Mouse (Mus musculus) natural killer cell, adult 2 months (primary cell): ENCODE results near the gene Exoc3l2.

Experiments used
- DNase-seq, 2 experiments: peaks; one replicate each; pipeline ENCODE4 v3.0.0; 2022; ENCODE audit warnings: low spot score in 2 of 2

The Exoc3l2 gene

DNA sequence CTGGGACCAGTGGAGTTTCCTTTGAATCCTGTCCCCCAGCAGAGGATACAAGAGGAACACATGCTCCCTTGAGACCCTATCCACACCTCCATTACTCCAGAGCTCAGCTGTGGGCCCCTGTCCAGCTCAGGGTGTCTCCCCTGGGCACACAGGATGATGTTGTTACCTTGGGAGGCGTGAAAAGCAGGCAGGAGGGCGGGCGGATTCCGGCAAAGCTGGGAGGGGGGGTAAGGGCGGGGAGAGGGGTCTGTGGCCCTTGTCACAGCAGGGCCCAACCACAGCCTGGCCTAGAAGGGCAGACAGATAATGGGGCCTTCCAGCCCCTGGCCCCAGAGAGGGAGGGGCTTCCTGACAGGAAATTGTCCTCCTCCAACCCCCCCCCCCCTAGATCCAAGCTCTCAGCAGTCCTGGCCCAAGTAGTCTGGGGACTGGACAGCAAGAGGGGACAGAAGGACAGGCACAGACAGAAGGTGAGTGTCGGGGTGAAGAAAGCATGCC lies at the start of gene Exoc3l2:
Gene Exoc3l2, plus strand, starts transcription at position 448 of the 498 bp plus-strand sequence.
- DNase-seq = no peak

GRCm38 (mm10) chr7:19413525-19413924 lies 49.6 kb upstream of the Exoc3l2 start:
- DNase-seq = no peak

GRCm38 (mm10) chr7:19416590-19416989 lies 46.5 kb upstream of the Exoc3l2 start:
- peak; percentile 18 to 36 for DNase-seq

DNA sequence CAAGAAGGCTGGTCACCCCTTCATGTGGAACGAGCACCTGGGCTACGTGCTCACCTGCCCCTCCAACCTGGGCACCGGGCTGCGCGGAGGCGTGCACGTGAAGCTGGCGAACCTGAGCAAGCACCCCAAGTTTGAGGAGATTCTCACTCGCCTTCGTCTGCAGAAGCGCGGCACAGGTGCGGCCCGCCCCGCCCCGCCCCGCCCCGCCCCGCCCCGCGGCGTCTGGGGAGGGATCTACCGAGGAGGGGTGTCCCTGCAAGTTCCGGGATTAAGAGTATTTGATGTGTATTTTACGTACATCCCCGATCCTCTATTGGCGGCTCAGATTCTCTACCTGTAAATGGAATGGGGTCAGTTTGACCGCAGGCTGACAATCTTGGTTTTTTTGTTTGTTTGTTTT lies 43.0 kb upstream of the Exoc3l2 start:
- no peak for DNase-seq

- peak; percentile 63 to 79 for DNase-seq
These were observed 42.1 kb upstream of the Exoc3l2 start for GRCm38 (mm10) chr7:19420821-19421636.

GRCm38 (mm10) chr7:19423083-19423482 lies 40.0 kb upstream of the Exoc3l2 start:
- DNase-seq = no peak

DNA sequence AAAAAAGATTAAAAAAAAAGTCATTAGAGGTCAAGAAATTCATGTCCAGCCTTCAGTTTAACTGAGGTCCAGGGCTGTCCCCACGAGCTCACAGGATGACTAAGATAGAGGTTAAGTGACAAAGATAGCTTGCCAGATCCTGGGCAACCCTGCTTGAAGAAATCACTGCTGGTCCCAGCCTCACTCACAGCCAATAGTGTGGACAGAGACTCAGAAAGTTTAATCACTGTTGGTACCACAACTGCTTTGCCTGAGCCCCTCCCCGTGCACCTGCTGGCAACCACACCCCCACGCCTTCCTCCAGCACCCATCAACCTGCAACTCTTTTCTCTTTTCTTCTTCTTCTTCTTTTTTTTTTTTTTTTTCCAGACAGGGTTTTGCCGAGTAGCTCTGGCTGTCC lies 39.1 kb upstream of the Exoc3l2 start:
- DNase-seq = no peak

DNA sequence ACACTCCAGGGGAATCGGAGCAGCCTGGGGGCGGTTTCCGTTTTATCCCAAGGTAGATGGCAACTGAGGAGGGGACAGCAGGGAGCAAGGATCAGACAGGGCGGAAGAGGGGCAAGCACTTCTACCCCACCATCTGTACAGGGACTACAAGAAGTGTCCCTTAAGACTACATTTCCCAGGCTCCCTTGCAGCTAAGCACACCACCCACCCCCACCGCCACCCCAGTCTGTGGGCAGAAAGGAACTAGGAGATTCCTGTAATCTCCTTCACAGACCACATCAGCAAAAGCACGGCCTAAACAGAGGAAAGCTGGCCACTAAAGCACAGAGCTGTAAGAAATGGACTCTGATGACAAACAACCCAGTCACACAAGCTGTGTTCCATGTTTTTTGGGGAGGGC lies 36.8 kb upstream of the Exoc3l2 start:
- no peak for DNase-seq

DNA sequence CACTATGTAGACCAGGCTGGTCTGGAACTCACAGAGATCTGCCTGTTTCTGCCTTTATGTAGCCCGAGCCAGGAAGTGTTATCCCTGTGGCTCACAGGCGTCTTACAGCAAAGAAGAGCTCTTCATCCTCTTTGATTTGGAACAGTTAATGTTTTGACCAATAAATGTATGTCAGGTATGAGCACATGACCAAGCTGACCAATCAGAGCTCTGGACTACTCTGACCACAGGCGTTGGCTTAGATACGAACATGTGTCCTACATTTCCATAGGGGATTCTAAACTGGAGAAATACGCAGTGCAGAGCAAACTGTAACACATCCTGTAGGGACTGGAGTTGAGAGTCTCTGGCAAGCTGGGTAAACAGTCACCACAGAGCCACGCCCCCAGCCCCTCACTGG lies 36.2 kb upstream of the Exoc3l2 start:
- DNase-seq = no peak

GRCm38 (mm10) chr7:19427999-19428650 lies 35.0 kb upstream of the Exoc3l2 start:
- no peak for DNase-seq

GRCm38 (mm10) chr7:19429726-19430125 lies 33.4 kb upstream of the Exoc3l2 start:
- DNase-seq = no peak

GRCm38 (mm10) chr7:19430402-19430801 lies 32.7 kb upstream of the Exoc3l2 start:
- no peak for DNase-seq

- DNase-seq = no peak
These were observed 30.7 kb upstream of the Exoc3l2 start for GRCm38 (mm10) chr7:19432475-19432874.

- no peak for DNase-seq
These were observed 26.9 kb upstream of the Exoc3l2 start for GRCm38 (mm10) chr7:19436276-19436675.

DNA sequence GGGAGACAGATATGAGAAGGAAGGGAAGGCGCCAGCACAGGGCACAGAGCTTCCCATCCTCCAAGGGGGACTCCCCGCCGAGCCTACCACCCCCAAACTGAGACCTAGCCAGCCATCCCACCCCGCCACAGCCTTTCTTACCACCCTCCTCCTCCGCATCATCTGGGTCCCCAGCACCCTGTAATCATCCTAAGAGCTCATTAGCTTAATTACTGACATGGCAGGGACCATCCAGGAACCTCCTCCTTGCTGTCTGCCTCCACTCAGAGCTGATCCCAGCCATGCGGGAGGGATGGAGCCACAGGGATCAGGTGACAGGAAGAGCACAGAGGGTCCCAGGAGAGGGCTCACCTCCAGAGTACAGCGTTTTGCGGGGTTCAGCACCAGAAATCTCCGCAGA lies 26.1 kb upstream of the Exoc3l2 start:
- DNase-seq = no peak

DNA sequence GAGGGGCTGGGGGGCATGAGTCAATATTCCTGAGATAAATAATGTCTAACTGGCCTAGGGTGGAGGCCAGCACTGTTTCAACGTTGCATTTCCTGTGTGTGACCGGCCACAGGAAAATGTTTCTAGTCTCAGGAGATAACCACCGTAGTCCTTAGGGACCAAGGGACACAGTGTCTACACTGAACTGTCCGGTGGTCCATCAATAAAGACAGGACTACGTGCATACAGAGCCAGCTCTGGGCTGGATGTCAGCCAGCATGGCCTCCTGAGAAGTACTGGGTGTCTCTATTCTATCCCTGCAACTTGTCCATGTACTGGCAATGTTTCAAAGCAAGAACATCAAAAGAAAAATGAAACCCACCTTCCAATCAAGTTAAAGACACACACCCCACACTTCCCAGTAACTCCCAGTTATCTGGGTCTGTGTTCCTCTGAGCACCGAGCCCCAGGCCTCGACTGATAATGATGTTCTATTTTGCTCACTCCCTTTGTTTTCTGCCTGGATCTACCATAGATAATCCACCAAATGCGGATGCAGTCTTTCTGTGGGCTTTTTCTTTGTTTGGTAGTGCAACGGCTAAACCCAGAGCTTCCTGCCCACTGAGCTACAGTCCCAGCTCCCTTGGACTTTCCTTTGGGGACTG lies 21.6 kb upstream of the Exoc3l2 start:
- DNase-seq = no peak

DNA sequence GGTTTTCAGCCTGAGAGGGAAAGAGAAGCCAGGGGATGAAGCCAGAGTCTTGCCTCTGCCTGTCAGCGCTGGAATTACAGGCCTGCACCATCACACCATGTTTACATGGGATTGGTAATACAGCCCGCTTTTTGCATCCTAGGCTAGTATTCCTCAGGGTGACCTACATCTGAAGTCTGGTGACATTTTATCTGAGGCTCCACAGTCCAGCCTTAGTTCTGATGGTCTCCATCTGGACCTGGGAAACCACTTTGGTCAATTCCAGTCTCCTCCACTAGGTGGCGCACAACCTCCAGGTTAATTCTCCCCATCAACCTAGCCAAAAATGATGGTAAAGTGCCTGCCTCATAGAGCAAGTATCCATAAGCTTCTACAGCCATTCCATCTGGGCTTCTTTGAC lies 19.8 kb upstream of the Exoc3l2 start:
- DNase-seq = peak; percentile 69 to 78

GRCm38 (mm10) chr7:19444801-19445200 lies 18.3 kb upstream of the Exoc3l2 start:
- no peak for DNase-seq

GRCm38 (mm10) chr7:19447689-19448088 lies 15.4 kb upstream of the Exoc3l2 start:
- no peak for DNase-seq

DNA sequence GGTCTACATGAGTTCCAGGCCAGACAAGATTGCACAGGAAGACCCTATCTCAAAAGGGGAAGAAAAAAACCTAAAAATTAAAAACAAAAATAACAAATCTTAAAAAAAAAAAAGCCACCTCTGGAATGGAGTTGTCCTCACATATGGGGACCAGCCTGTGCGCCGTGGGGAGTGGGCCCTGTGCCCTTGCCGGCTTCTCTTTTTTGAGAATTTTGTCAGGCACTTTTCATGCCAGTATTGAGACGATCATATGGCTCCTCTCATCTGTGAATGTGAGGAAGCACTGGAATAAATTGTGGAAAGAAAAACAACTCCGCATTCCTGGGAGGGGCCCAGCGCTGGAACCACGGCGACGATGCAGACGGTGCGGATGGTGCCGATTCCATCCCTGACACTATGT lies 14.0 kb upstream of the Exoc3l2 start:
- no peak for DNase-seq

GRCm38 (mm10) chr7:19455186-19455585 lies 7.9 kb upstream of the Exoc3l2 start:
- DNase-seq = no peak

DNA sequence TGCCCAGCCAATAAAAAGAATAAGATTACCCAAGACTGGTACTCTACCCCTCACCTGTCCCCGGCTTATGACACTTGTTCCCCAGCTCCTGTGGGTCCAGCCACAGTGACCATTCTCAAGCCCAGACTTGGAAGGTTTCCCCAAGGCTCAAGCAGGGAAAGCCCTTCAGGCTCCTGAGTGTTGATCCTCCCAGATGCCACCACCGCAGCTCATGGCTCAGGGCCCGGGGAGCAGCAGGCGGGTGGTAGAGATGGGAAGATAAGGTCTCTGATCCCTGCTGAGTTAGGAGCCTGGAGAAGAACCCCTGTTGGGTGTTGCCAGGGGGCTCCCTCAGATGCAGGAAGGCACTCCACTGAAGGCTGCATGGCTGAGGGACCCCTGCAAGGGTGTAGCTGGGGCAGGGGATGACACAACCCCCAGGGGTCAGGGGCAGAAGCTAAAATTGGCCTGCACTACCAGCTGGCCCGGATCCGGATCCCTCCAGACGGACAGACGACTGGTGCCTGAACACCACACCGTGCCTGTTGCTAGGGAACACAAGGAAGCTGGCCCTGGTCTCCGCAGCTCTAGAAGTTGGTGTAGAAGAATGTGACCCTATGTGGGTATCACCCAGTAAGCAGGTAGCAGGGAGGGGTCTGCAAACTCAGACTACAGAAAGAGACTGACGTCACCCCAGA lies 7.2 kb upstream of the Exoc3l2 start:
- DNase-seq = no peak
